Mouse (Mus musculus) hindbrain, embryonic 12.5 days (tissue): ENCODE results near the gene Zfp773. TPM values are rescaled to one million over a fixed set of nuclear protein-coding genes. Genes with fewer than 3 reads are reported as not detected.

Experiments
- polyA plus RNA-seq: library from polyadenylated mRNA; unstranded; fragments of >200 nt; fragmentation: Nextera tagmentation; extraction: Ambion mirVana; gene quantifications from 2 replicates; pipeline ENCODE4 v1.2.1, GENCODE M21; 2016

Gene Zfp773
- polyA plus RNA-seq, 1 experiment from 2014 or later: 11.1 TPM

Other genes with a start within 250 kb of the Zfp773 start
- 0.54 TPM in 1 of 2 replicates, not detected in the other for gene Aurkc, start 141.5 kb downstream of the Zfp773 start, polyA plus RNA-seq
- 18.0 and 19.2 TPM in 2 replicates for gene Zfp954, start 15.3 kb downstream of the Zfp773 start, polyA plus RNA-seq
- 3.5 and 3.7 TPM in 2 replicates for gene Zfp418, start 34.6 kb upstream of the Zfp773 start, polyA plus RNA-seq
- gene Zfp772, start 73.2 kb upstream of the Zfp773 start, polyA plus RNA-seq: 9.2 TPM in 2 replicates
- 0.76 and 1.3 TPM in 2 replicates for gene Vmn2r29, start 110.6 kb upstream of the Zfp773 start, polyA plus RNA-seq
- 3.5 and 3.8 TPM in 2 replicates for gene Gm45844, start 141.5 kb upstream of the Zfp773 start, polyA plus RNA-seq
- gene Clcn4, start 164.1 kb upstream of the Zfp773 start, polyA plus RNA-seq: 101 and 102 TPM in 2 replicates
- gene Vmn2r30, start 200.9 kb upstream of the Zfp773 start, polyA plus RNA-seq: not detected in 2 replicates
- not detected in 2 replicates for gene Gm45783, start 237.8 kb upstream of the Zfp773 start, polyA plus RNA-seq